Mouse (Mus musculus): ENCODE measurements around the gene Rbm3. TPM values are rescaled to one million over a fixed set of nuclear protein-coding genes. Genes with fewer than 3 reads are reported as not detected.

The Rbm3 gene
- polyA plus RNA-seq (2012; rRNA removed) = 14.2 and 17.6 TPM in 2 replicates

DNA sequence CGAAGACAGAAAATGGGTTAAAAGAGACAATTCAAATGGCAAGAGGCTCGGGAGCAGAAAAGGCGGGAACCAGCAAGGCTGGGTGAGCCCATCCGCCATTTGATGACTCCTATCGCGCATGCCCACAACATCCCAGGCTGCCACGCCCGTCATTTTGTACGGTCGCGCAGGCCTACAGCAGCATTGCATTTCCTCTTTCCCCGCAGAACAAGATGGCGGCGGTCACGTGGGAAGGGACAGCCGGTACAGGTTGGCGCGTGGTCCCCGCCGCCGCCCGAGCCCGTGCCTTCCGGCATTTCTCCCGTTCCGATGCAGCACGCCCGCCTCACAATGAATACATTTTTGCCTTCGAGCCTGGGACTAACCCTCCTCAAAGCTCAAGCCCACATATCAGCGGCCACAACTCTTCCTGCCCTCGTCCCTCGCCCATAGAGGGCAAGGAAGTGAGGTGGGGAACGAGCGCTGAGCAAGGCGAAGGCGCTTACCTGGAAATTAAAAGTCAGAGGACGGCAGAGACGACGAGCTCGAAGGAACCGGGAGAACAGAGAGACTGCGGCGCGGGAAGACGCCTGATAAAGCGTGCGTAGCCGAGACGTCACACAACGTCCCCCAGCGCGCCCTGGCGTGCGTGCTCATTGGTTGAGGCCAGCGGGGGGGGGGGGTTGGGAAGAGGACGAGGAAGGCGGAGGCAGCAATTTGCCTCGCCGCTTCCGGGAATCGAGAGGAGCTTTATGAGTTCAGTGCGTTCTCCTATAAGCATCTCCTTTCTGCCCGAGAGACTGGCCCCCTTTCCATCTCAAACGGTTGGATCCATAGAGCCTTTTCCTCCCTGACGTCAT is at the start of gene Rbm3:
TSS of gene Rbm3 (minus strand) at position 728 of the 839 bp plus-strand sequence.

DNA sequence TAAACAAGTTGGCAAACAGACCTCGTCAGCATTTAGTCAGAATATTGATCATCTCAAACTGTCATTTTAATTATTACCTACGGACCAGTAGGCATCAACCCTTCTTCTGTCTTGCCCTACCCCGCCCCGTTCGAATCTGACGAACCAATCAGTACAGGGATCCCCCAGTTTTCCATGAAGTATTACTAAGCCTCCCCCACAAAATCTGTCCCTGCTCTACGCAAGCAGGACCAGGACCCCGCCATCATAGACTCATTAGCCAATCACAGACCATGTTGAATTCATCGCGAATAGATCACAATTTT is 47.7 kb upstream of the Rbm3 start, which contains the start of gene Ebp:
TSS of gene Ebp (minus strand) at position 94 of the 305 bp plus-strand sequence.

DNA sequence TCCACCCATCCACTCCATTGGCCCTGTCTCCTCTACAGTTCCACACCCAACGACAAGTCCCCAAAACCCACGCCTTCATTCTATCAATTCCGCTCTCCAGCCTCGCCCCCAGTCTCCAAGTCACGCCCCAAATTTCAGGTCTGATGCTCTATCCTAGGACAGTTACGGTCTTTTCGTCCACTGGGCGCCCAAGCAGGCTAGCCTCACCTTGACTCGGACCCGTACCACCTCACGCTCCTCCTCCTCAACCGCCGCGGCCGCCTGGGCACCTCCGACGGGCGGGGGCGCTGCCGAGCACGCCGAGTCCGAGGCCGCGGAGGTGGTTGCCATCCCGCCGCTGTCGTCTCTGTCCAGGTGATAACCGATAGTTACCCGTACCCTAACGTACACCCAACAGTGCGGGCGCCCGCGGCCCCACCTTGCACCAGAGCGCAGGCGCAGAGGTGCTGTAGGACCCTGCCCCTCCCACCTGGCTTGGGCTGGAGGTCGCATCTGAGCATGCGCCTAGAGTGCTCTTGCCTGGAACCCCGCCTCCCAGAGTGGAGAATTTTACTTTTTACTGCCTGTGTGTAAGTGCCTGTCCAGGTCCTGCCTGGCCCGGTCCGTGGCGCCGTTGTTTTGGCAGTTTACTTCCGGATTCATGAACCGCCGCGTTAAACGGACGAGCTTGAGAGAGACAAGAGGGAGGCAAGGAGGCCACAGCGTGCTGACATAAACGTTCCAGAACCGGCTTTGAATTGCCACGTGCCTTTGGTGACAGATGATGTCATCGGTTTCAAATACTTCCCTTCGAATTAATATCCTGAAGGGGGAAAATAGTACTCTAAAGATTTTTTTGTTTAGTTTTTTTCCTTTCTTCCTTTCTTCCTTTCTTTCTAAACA is 30.1 kb upstream of the Rbm3 start, which contains the start of gene Tbc1d25:
TSS of gene Tbc1d25 (minus strand) at position 678 of the 882 bp plus-strand sequence.

DNA sequence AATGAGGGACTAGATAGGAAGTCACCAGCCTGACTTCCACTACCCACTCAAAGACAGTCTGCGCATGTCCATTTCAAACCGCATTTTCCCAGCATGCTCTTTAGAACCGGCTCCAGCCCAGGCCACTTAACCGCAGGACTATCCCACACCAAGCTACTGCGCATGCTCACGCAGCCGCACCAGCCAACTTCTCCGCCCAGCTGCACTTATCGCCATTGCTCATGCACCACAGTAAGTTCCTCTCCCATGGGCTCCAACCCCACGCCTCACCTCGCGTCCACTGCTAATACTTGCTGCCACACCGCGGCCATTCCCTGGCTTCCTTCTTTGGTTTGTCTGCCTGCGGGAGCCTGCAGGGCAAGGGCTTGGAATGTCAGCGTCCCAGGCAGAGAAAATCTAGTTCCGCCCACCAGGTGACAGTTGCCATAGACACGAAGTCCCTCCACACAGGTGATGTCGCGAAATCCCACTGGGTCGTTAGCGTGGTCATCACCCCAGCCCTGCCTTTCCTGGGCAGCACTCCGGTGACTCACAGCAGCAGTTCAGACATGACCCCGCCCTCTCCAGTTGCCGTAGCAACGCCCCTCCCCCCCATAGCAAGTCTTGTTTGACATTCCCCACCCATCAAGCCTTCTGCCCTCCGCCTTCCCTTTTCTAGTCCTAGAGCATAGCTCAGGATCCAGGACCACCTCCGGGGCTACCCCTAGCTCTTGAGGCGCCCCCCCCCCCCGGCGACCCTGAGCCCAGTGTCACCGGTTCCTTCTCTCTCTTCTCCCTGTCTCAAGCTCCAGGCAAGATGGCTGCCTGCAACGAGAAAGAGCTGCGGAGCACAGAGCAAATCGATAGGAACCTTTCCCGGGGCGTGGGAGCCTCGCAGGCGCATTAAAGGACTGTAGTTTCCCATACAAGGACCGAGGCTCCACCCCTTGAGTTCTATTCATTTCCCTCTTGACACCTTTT is 13.4 kb downstream of the Rbm3 start, which contains the start of gene Wdr13:
TSS of gene Wdr13 (minus strand) at position 876 of the 960 bp plus-strand sequence.

DNA sequence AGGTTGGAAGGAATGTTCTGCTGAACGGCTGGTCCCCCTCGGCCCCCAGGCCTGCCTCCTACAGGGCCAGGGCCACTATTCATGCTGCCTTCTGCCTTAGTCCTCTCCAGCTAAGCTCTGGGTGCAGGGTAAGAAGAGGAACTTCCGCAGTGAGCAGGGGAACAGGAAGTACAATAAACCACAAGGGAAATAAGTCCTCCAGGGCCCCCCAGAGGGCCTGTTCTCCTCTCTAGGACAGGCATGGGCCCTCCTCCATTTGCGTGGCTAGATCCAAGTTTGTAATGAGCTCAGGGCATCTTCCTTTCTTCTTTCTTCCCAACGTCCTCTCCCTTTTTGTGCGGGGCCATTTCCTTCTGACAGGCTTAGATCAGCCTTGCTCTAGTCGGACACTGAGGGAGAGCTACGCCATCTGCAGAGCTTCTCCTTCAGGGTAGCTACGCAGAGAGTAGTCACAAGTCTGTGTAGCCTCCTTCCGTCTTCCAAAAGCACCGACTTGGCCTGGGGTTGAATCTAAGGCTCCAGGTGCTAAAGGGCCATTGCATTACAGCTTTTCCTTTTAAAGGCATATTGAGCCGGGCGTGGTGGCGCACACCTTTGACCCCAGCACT is 55.2 kb downstream of the Rbm3 start, which contains the start of gene Was:
TSS of gene Was (minus strand) at position 153 of the 608 bp plus-strand sequence.

Other genes starting within 250 kb of the Rbm3 start
- 27.2 and 28.7 TPM in 2 replicates for gene Pqbp1, start 246.6 kb downstream of the Rbm3 start, polyA plus RNA-seq (2012; rRNA removed)
- 23.5 and 30.2 TPM in 2 replicates for gene Timm17b, start 246.5 kb downstream of the Rbm3 start, polyA plus RNA-seq (2012; rRNA removed)
- gene Gm10491, start 238.0 kb downstream of the Rbm3 start, polyA plus RNA-seq (2012; rRNA removed) = not detected in 2 replicates
- gene Gm10490, start 236.3 kb downstream of the Rbm3 start, polyA plus RNA-seq (2012; rRNA removed) = not detected in 2 replicates
- gene Pcsk1n, start 226.1 kb downstream of the Rbm3 start, polyA plus RNA-seq (2012; rRNA removed) = 15.1 and 39.9 TPM in 2 replicates
- gene Eras, start 217.3 kb downstream of the Rbm3 start, polyA plus RNA-seq (2012; rRNA removed) = not detected in 2 replicates
- gene Hdac6, start 198.0 kb downstream of the Rbm3 start, polyA plus RNA-seq (2012; rRNA removed) = 7.3 and 10.8 TPM in 2 replicates
- gene Gata1, start 167.8 kb downstream of the Rbm3 start, polyA plus RNA-seq (2012; rRNA removed) = 0.40 and 0.71 TPM in 2 replicates
- gene Glod5, start 127.4 kb downstream of the Rbm3 start, polyA plus RNA-seq (2012; rRNA removed) = 1.6 and 1.7 TPM in 2 replicates
- 2.3 and 2.6 TPM in 2 replicates for gene Suv39h1, start 71.1 kb downstream of the Rbm3 start, polyA plus RNA-seq (2012; rRNA removed)
- gene Was, start 55.4 kb downstream of the Rbm3 start, polyA plus RNA-seq (2012; rRNA removed) = 1.1 and 1.2 TPM in 2 replicates
- 65.3 and 68.4 TPM in 2 replicates for gene Wdr13, start 13.0 kb downstream of the Rbm3 start, polyA plus RNA-seq (2012; rRNA removed)
- gene Tbc1d25, start 30.3 kb upstream of the Rbm3 start, polyA plus RNA-seq (2012; rRNA removed) = 7.4 and 8.1 TPM in 2 replicates
- 106 and 116 TPM in 2 replicates for gene Ebp, start 47.6 kb upstream of the Rbm3 start, polyA plus RNA-seq (2012; rRNA removed)
- 23.9 and 25.8 TPM in 2 replicates for gene Porcn, start 60.6 kb upstream of the Rbm3 start, polyA plus RNA-seq (2012; rRNA removed)
- gene Ftsj1, start 106.5 kb upstream of the Rbm3 start, polyA plus RNA-seq (2012; rRNA removed) = 11.5 and 13.1 TPM in 2 replicates
- 6.9 and 7.0 TPM in 2 replicates for gene Slc38a5, start 125.3 kb upstream of the Rbm3 start, polyA plus RNA-seq (2012; rRNA removed)
- gene Ssxb10, start 181.5 kb upstream of the Rbm3 start, polyA plus RNA-seq (2012; rRNA removed) = not detected in 2 replicates
- gene Ssxb9, start 221.1 kb upstream of the Rbm3 start, polyA plus RNA-seq (2012; rRNA removed) = not detected in 2 replicates

Data from stomach, adult 2 months (tissue).